Mouse (Mus musculus) neural tube, embryonic 10.5 days (tissue): Measurements from ENCODE around the gene Man1a2.

Experiments
- DNase-seq: peaks from one replicate; pipeline ENCODE4 v3.0.0-alpha.2; 2017; ENCODE audit warnings: low spot score; ENCODE audit errors: extremely low spot score

The Man1a2 gene

GRCm38 (mm10) chr3:100568443-100569390 lies 116.6 kb downstream of the Man1a2 start:
- no peak for DNase-seq

GRCm38 (mm10) chr3:100563565-100563964 lies 121.7 kb downstream of the Man1a2 start:
- DNase-seq: no peak

- DNase-seq: no peak
Measured at GRCm38 (mm10) chr3:100562455-100562854, 122.8 kb downstream of the Man1a2 start.

GRCm38 (mm10) chr3:100561561-100562175 lies 123.6 kb downstream of the Man1a2 start:
- DNase-seq: no peak

- DNase-seq: no peak
Measured at GRCm38 (mm10) chr3:100559431-100559830, 125.9 kb downstream of the Man1a2 start.

GRCm38 (mm10) chr3:100558211-100558708 lies 127.0 kb downstream of the Man1a2 start:
- no peak for DNase-seq

GRCm38 (mm10) chr3:100554843-100555242 lies 130.5 kb downstream of the Man1a2 start:
- no peak for DNase-seq

- DNase-seq: no peak
Measured at GRCm38 (mm10) chr3:100552171-100552570, 133.1 kb downstream of the Man1a2 start.

- DNase-seq: no peak
Measured at GRCm38 (mm10) chr3:100547913-100548292, 137.4 kb downstream of the Man1a2 start.

GRCm38 (mm10) chr3:100547162-100547912 lies 138.0 kb downstream of the Man1a2 start:
- DNase-seq: no peak

- DNase-seq: no peak
Measured at GRCm38 (mm10) chr3:100536686-100537085, 148.6 kb downstream of the Man1a2 start.

- DNase-seq: no peak
Measured at GRCm38 (mm10) chr3:100535902-100536301, 149.4 kb downstream of the Man1a2 start.

GRCm38 (mm10) chr3:100535298-100535697 lies 150.0 kb downstream of the Man1a2 start:
- DNase-seq: no peak

- no peak for DNase-seq
Measured at GRCm38 (mm10) chr3:100534394-100534793, 150.9 kb downstream of the Man1a2 start.

GRCm38 (mm10) chr3:100533429-100533828 lies 151.9 kb downstream of the Man1a2 start:
- DNase-seq: no peak

- no peak for DNase-seq
Measured at GRCm38 (mm10) chr3:100530919-100531318, 154.4 kb downstream of the Man1a2 start.

GRCm38 (mm10) chr3:100530244-100530788 lies 155.0 kb downstream of the Man1a2 start:
- no peak for DNase-seq

- no peak for DNase-seq
Measured at GRCm38 (mm10) chr3:100522671-100523070, 162.6 kb downstream of the Man1a2 start.

- DNase-seq: no peak
Measured at GRCm38 (mm10) chr3:100521626-100522025, 163.7 kb downstream of the Man1a2 start.

GRCm38 (mm10) chr3:100515754-100516141 lies 169.6 kb downstream of the Man1a2 start:
- no peak for DNase-seq

- DNase-seq: no peak
Measured at GRCm38 (mm10) chr3:100515093-100515753, 170.1 kb downstream of the Man1a2 start.
